Mouse (Mus musculus): ENCODE data around the gene Pram1. TPM values are rescaled to one million over a fixed set of nuclear protein-coding genes. Genes with fewer than 3 reads are reported as not detected.

Pram1 gene
- total RNA-seq, 2 experiments from 2014 or later, result not detected

- DNase-seq, result no peak
Measured at GRCm38 (mm10) chr17:33673837-33674236, 36.0 kb downstream of the Pram1 start.

GRCm38 (mm10) chr17:33675452-33675851, 37.6 kb downstream of the Pram1 start:
- no peak for DNase-seq

GRCm38 (mm10) chr17:33676086-33676485, 38.2 kb downstream of the Pram1 start:
- no peak for DNase-seq

- no peak for DNase-seq
Measured at GRCm38 (mm10) chr17:33678771-33679170, 40.9 kb downstream of the Pram1 start.

GRCm38 (mm10) chr17:33681767-33682166, 43.9 kb downstream of the Pram1 start:
- DNase-seq, result no peak

GRCm38 (mm10) chr17:33684671-33685231, 46.9 kb downstream of the Pram1 start:
- peak; percentile 76 for DNase-seq

GRCm38 (mm10) chr17:33685249-33685653, 47.4 kb downstream of the Pram1 start:
- peak; percentile 99 for DNase-seq

GRCm38 (mm10) chr17:33686760-33687159, 48.9 kb downstream of the Pram1 start, which contains the start of gene Hnrnpm:
TSS of gene Hnrnpm (minus strand) at chr17:33686860.
- DNase-seq, result no peak

Other genes starting within 250 kb of the Pram1 start
- 1 to 10 TPM; 7.2 to 9.7 TPM for gene Zfp101, start 243.4 kb upstream of the Pram1 start, total RNA-seq (2021)
- not detected for gene Actl9, start 205.2 kb upstream of the Pram1 start, total RNA-seq (2021)
- 10 to 100 TPM; 35.3 to 36.1 TPM for gene Adamts10, start 113.9 kb upstream of the Pram1 start, total RNA-seq (2021)
- 1 to 10 TPM; 1.2 to 2.3 TPM for gene Myo1f, start 82.3 kb upstream of the Pram1 start, total RNA-seq (2021)
- gene Zfp414, start 9.0 kb upstream of the Pram1 start, total RNA-seq (2021), result 10 to 100 TPM; 25.4 to 27.5 TPM
- 100 to 1,000 TPM; 154 to 180 TPM for gene Hnrnpm, start 48.8 kb downstream of the Pram1 start, total RNA-seq (2021)
- gene March2, start 80.6 kb downstream of the Pram1 start, total RNA-seq (2021), result 10 to 100 TPM; 84.4 to 96.9 TPM
- gene Rab11b, start 122.5 kb downstream of the Pram1 start, total RNA-seq (2021), result 100 to 1,000 TPM; 333 to 343 TPM
- 10 to 100 TPM; 29.1 to 35.0 TPM for gene Angptl4, start 143.8 kb downstream of the Pram1 start, total RNA-seq (2021)
- gene Kank3, start 172.5 kb downstream of the Pram1 start, total RNA-seq (2021), result 10 to 100 TPM; 57.5 to 58.5 TPM
- 1,000 to 10,000 TPM; 1,097 to 1,179 TPM for gene Rps28, start 186.5 kb downstream of the Pram1 start, total RNA-seq (2021)
- 100 to 1,000 TPM; 423 to 447 TPM for gene Ndufa7, start 186.5 kb downstream of the Pram1 start, total RNA-seq (2021)
- 10 to 100 TPM; 16.8 to 21.4 TPM for gene Cd320, start 205.0 kb downstream of the Pram1 start, total RNA-seq (2021)
- gene Gm7029, start 235.8 kb downstream of the Pram1 start, total RNA-seq (2021), result not detected

All from heart, postnatal 4 days (tissue).